Mouse (Mus musculus) common myeloid progenitor, adult 5-6 weeks (primary cell): Measurements from ENCODE around the gene Synpo2. TPM values are rescaled to one million over a fixed set of nuclear protein-coding genes. Genes with fewer than 3 reads are reported as not detected.

ENCODE experiments used
- ATAC-seq: replicated peaks from 2 replicates; pipeline ENCODE4 v1.8.0; 2016; ENCODE audit warnings: low read depth, mild to moderate bottlenecking, moderate TSS enrichment, inconsistent platforms; ENCODE audit not compliant: poor library complexity, severe bottlenecking
- total RNA-seq: library from RNA; stranded (forward); fragments of 200-1000, 187-1606 nt; gene quantifications from 2 replicates; pipeline ENCODE4 v1.2.3, GENCODE M21; 2017

The Synpo2 gene
- total RNA-seq, result 2.7 and 4.3 TPM in 2 replicates

GRCm38 (mm10) chr3:123235921-123236320 lies at the start of gene Synpo2:
Gene Synpo2, minus strand, starts transcription at chr3:123236149.
- peak; percentile 89 for ATAC-seq

GRCm38 (mm10) chr3:123285649-123286048 lies 49.7 kb upstream of the Synpo2 start:
- no peak for ATAC-seq

GRCm38 (mm10) chr3:123284284-123284683 lies 48.3 kb upstream of the Synpo2 start:
- ATAC-seq, result 0 out of 2 replicates have a peak, but pooled peaks have one; percentile 3

GRCm38 (mm10) chr3:123282866-123283615 lies 47.1 kb upstream of the Synpo2 start:
- ATAC-seq, result no peak

GRCm38 (mm10) chr3:123267741-123268201 lies 31.8 kb upstream of the Synpo2 start:
- ATAC-seq, result peak; percentile 58

GRCm38 (mm10) chr3:123266753-123267651 lies 31.1 kb upstream of the Synpo2 start, which contains the start of gene Sec24d:
Gene Sec24d, plus strand, starts transcription at chr3:123267455.
- peak; percentile 80 for ATAC-seq

GRCm38 (mm10) chr3:123264706-123265105 lies 28.8 kb upstream of the Synpo2 start:
- ATAC-seq, result no peak

GRCm38 (mm10) chr3:123258709-123259108 lies 22.8 kb upstream of the Synpo2 start:
- no peak for ATAC-seq

- ATAC-seq, result peak; percentile 98
These were observed 20.5 kb upstream of the Synpo2 start for GRCm38 (mm10) chr3:123256181-123257101.

- no peak for ATAC-seq
These were observed 9.7 kb upstream of the Synpo2 start for GRCm38 (mm10) chr3:123245646-123246045.

GRCm38 (mm10) chr3:123244376-123244775 lies 8.4 kb upstream of the Synpo2 start:
- no peak for ATAC-seq

- no peak for ATAC-seq
These were observed 1.5 kb upstream of the Synpo2 start for GRCm38 (mm10) chr3:123237446-123237845.

GRCm38 (mm10) chr3:123237039-123237438 lies 1.1 kb upstream of the Synpo2 start:
- no peak for ATAC-seq

- no peak for ATAC-seq
These were observed 454 bp downstream of the Synpo2 start for GRCm38 (mm10) chr3:123235495-123235894.

- peak; percentile 58; the same call in 1 of the 2 replicates for ATAC-seq
These were observed 1.6 kb downstream of the Synpo2 start for GRCm38 (mm10) chr3:123234191-123234836.

GRCm38 (mm10) chr3:123231639-123232038 lies 4.3 kb downstream of the Synpo2 start:
- ATAC-seq, result no peak

- ATAC-seq, result no peak
These were observed 8.7 kb downstream of the Synpo2 start for GRCm38 (mm10) chr3:123227276-123227675.

GRCm38 (mm10) chr3:123218646-123219045 lies 17.3 kb downstream of the Synpo2 start:
- ATAC-seq, result peak; percentile 73; the same call in 1 of the 2 replicates

GRCm38 (mm10) chr3:123208891-123209290 lies 27.1 kb downstream of the Synpo2 start:
- no peak for ATAC-seq
